Mouse (Mus musculus): ENCODE results near the gene Atxn7l3. TPM values are rescaled to one million over a fixed set of nuclear protein-coding genes. Genes with fewer than 3 reads are reported as not detected.
A peak's percentile ranks its signal among the peaks of the same experiment; 100 is the strongest.

Gene Atxn7l3
- total RNA-seq (2021): 10 to 100 TPM; 19.2 to 22.6 TPM
- long read RNA-seq, experiment 1, partial matches to known transcripts: 0 of 9 reads
- long read RNA-seq, experiment 1, other reads (novel, unspliced or antisense): 5 of 9 reads
- long read RNA-seq, experiment 2, partial matches to known transcripts: 0 of 6 reads
- long read RNA-seq, experiment 2, other reads (novel, unspliced or antisense): 5 of 6 reads

GRCm38 (mm10) chr11:102296491-102297472 lies at the start of gene Atxn7l3:
TSS of gene Atxn7l3 (minus strand) at chr11:102296631.
- DNase-seq: peak; percentile 97 to 99

GRCm38 (mm10) chr11:102344458-102344857 lies 48.0 kb upstream of the Atxn7l3 start:
- no peak for DNase-seq

- no peak for DNase-seq
Observed at GRCm38 (mm10) chr11:102342742-102343141, 46.3 kb upstream of the Atxn7l3 start.

GRCm38 (mm10) chr11:102341101-102341500 lies 44.7 kb upstream of the Atxn7l3 start:
- no peak for DNase-seq

GRCm38 (mm10) chr11:102339624-102340023 lies 43.2 kb upstream of the Atxn7l3 start:
- no peak for DNase-seq

GRCm38 (mm10) chr11:102339195-102339594 lies 42.8 kb upstream of the Atxn7l3 start:
- DNase-seq: no peak

GRCm38 (mm10) chr11:102338561-102338960 lies 42.1 kb upstream of the Atxn7l3 start:
- DNase-seq: peak; percentile 91 to 93

- no peak for DNase-seq
Observed at GRCm38 (mm10) chr11:102337921-102338320, 41.5 kb upstream of the Atxn7l3 start.

GRCm38 (mm10) chr11:102336191-102336590 lies 39.8 kb upstream of the Atxn7l3 start:
- peak in 1 of 2 experiments; percentile 55 for DNase-seq

GRCm38 (mm10) chr11:102334973-102335700 lies 38.7 kb upstream of the Atxn7l3 start:
- DNase-seq: peak; percentile 61 to 62

GRCm38 (mm10) chr11:102334010-102334409 lies 37.6 kb upstream of the Atxn7l3 start:
- DNase-seq: no peak

- no peak for DNase-seq
Observed at GRCm38 (mm10) chr11:102333061-102333460, 36.6 kb upstream of the Atxn7l3 start.

GRCm38 (mm10) chr11:102331806-102332205 lies 35.4 kb upstream of the Atxn7l3 start:
- no peak for DNase-seq

- DNase-seq: no peak
Observed at GRCm38 (mm10) chr11:102330039-102330438, 33.6 kb upstream of the Atxn7l3 start.

GRCm38 (mm10) chr11:102329518-102329917 lies 33.1 kb upstream of the Atxn7l3 start:
- no peak for DNase-seq

- DNase-seq: no peak
Observed at GRCm38 (mm10) chr11:102327839-102328238, 31.4 kb upstream of the Atxn7l3 start.

GRCm38 (mm10) chr11:102327250-102327649 lies 30.8 kb upstream of the Atxn7l3 start:
- DNase-seq: no peak

- no peak for DNase-seq
Observed at GRCm38 (mm10) chr11:102323516-102323915, 27.1 kb upstream of the Atxn7l3 start.

- DNase-seq: no peak
Observed at GRCm38 (mm10) chr11:102321931-102322330, 25.5 kb upstream of the Atxn7l3 start.

- DNase-seq: peak; percentile 88 to 91
Observed at GRCm38 (mm10) chr11:102320686-102321005, 24.2 kb upstream of the Atxn7l3 start.

GRCm38 (mm10) chr11:102319941-102320685 lies 23.7 kb upstream of the Atxn7l3 start:
- DNase-seq: peak; percentile 92 to 94

- peak; percentile 87 to 91 for DNase-seq
Observed at GRCm38 (mm10) chr11:102319410-102319792, 23.0 kb upstream of the Atxn7l3 start, which contains the start of gene Ubtf. TSS of gene Ubtf (minus strand) at chr11:102319742.

Data from heart, adult 18-20 months (tissue).